Mouse (Mus musculus) lung, postnatal 0 days (tissue): Measurements from ENCODE around the gene Gpc6.
A peak's percentile ranks its signal among the peaks of the same experiment; 100 is the strongest.

Experiments
- CTCF ChIP-seq: IDR thresholded peaks from 2 replicates; pipeline ENCODE4 v1.5.1; 2016; ENCODE audit warnings: antibody characterized with exemption, mild to moderate bottlenecking
- EP300 ChIP-seq: IDR thresholded peaks from 2 replicates; pipeline ENCODE4 v1.6.1; 2016; ENCODE audit warnings: antibody characterized with exemption, mild to moderate bottlenecking, control low read depth

- TF ChIP-seq CTCF (peak; percentile 65), EP300 (no peak)
These were observed 1026.6 kb downstream of the Gpc6 start for GRCm38 (mm10) chr14:117951686-117952085.
